Mouse (Mus musculus) ES-E14 (cell line): Measurements from ENCODE around the gene Tas2r135.

Experiments used
- CHD2 ChIP-seq: IDR thresholded peaks from 2 replicates; pipeline ENCODE4 v1.6.1; 2014; ENCODE audit warnings: mild to moderate bottlenecking, low read depth, low read length, inconsistent platforms
- MAFK ChIP-seq: IDR thresholded peaks from 2 replicates; pipeline ENCODE4 v1.6.1; 2014; ENCODE audit warnings: mild to moderate bottlenecking, low read depth, low read length, inconsistent platforms; ENCODE audit not compliant: insufficient read depth
- ZNF384 ChIP-seq: IDR thresholded peaks from 2 replicates; pipeline ENCODE4 v1.6.1; 2012; ENCODE audit warnings: low read depth, low read length, inconsistent platforms

DNA sequence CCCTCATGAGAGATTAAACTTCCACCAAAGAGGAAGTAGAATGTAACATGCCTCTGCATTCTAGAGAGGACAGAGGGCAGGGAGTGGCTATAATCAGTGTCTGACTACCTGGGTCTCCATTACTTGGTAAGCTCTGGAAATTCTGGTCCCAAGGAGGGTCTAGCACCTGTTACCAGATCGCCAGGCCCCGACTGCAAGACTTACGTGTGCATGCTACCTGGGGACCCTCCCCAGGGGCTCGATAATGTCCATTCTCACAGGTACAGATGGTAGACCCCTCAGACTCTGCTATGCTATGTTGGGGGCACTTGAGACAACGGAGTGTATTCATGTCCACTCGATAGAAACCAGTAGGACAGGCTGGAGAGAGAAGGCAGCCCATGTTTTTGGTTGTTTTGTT lies 40.0 kb upstream of the Tas2r135 start:
- TF ChIP-seq CHD2 (no peak), ZNF384 (no peak), MAFK (no peak)
